Mouse (Mus musculus) heart, embryonic 16.5 days (tissue): ENCODE results near the gene Fkbp9. TPM values are rescaled to one million over a fixed set of nuclear protein-coding genes. Genes with fewer than 3 reads are reported as not detected.

ENCODE experiments used
- polyA plus RNA-seq: library from polyadenylated mRNA; unstranded; fragments of >200 nt; fragmentation: Nextera tagmentation; extraction: Ambion mirVana; gene quantifications from 2 replicates; pipeline ENCODE4 v1.2.1, GENCODE M21; 2015

Gene Fkbp9
- polyA plus RNA-seq, 1 experiment from 2014 or later: 138 TPM

Other genes with a start within 250 kb of the Fkbp9 start
- 50.7 and 56.3 TPM in 2 replicates for gene Lsm5, start 127.3 kb upstream of the Fkbp9 start, polyA plus RNA-seq
- gene Avl9, start 117.2 kb upstream of the Fkbp9 start, polyA plus RNA-seq: 7.3 and 7.7 TPM in 2 replicates
- 27.6 and 32.6 TPM in 2 replicates for gene Kbtbd2, start 34.2 kb upstream of the Fkbp9 start, polyA plus RNA-seq
- 70.6 and 77.0 TPM in 2 replicates for gene Nt5c3, start 91.9 kb downstream of the Fkbp9 start, polyA plus RNA-seq
- gene Vmn1r4, start 92.0 kb downstream of the Fkbp9 start, polyA plus RNA-seq: 0.16 TPM in 2 replicates
- gene Vmn1r5, start 138.2 kb downstream of the Fkbp9 start, polyA plus RNA-seq: not detected in 2 replicates
- gene Vmn1r6, start 165.2 kb downstream of the Fkbp9 start, polyA plus RNA-seq: not detected in 2 replicates
- gene Vmn1r7, start 193.3 kb downstream of the Fkbp9 start, polyA plus RNA-seq: not detected in 2 replicates
- not detected in 2 replicates for gene Vmn1r8, start 200.2 kb downstream of the Fkbp9 start, polyA plus RNA-seq
- gene Vmn1r9, start 234.7 kb downstream of the Fkbp9 start, polyA plus RNA-seq: not detected in 2 replicates